Mouse (Mus musculus) erythroblast, embryonic 14.5 days (primary cell): Measurements from ENCODE around the gene Tmem164.

Experiments used
- GATA1 ChIP-seq: IDR thresholded peaks from 2 replicates; pipeline ENCODE4 v1.6.1; 2012; ENCODE audit warnings: low read length, inconsistent platforms, mixed read lengths
- TAL1 ChIP-seq: IDR thresholded peaks from 3 replicates; pipeline ENCODE4 v1.6.1; 2012; ENCODE audit warnings: low read length, inconsistent platforms, mixed read lengths

- no peak for TF ChIP-seq TAL1
- no peak for TF ChIP-seq GATA1
Measured at GRCm38 (mm10) chrX:142682990-142683389, 1.8 kb downstream of the Tmem164 start.
